13 mouse cellular contexts compared by ENCODE assay signal in the genomic region with DNA sequence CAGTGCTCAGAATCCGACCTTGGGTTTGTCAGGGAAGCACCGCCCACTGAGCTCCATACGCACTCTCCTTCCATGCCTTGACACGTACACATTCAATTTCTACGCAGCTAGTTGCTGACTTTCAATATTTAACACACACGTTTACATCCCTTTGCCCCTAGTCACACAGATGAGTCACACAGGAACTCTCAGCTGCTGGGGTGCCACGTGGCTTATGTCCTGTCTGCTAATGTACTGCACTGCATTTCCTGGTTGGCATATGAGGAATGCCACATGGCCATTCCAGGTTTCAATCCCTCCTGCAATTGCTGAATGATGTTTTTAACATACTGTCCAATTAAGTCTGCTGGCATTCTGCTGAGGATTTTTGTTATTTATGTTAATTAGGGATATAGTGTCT. TPM values are rescaled to one million over a fixed set of nuclear protein-coding genes. Genes with fewer than 3 reads are reported as not detected.
A peak's percentile ranks its signal among the peaks of the same experiment; 100 is the strongest.
DNase-seq lines count a peak whose midpoint lies in the region; ATAC-seq and TF ChIP-seq lines count a peak whose summit lies in the region.
"Had no signal": no experiment of that assay in that cellular context is flagged by ENCODE, and none has a peak within 500 bp of the region (broad histone marks: within the 10 kb centered on the region; RNA-seq: fewer than 3 reads in every experiment).

No protein-coding gene starts in this region.

- no peak for TF ChIP-seq CTCF in lung, embryonic 14.5 days (IDR thresholded peaks at IDR 0.05; ENCODE audit: low read depth)
- no peak for TF ChIP-seq CTCF in MEL (IDR thresholded peaks at IDR 0.05 in 2 of 3, conservative IDR thresholded peaks at IDR 0.05 in 1 of 3; ENCODE audit: control insufficient read depth in 1 of 3, insufficient read depth in 1 of 3, low read depth in 2 of 3, low read length in 3 of 3, poor library complexity in 1 of 3, severe bottlenecking in 1 of 3)

- no peak for TF ChIP-seq EP300 in MEL (IDR thresholded peaks at IDR 0.05; ENCODE audit: low read depth in 1 of 2, low read length in 2 of 2)

- no peak overlapping the region for H3K4me2 ChIP-seq in lung, embryonic 14.5 days
- H3K4me2 ChIP-seq: limb, embryonic 15.5 days; neural tube, embryonic 15.5 days had no signal

- no peaks in the 10 kb centered on the region for H3K27me3 ChIP-seq in lung, embryonic 14.5 days (ENCODE audit: insufficient read depth, low read length)
- H3K27me3 ChIP-seq in MEL (ENCODE audit: control insufficient read depth in 1 of 2, insufficient read depth in 2 of 2, low read length in 2 of 2), result no peaks in the 10 kb centered on the region
- H3K27me3 ChIP-seq: limb, embryonic 15.5 days; neural tube, embryonic 15.5 days had no signal

- no peaks in the 10 kb centered on the region for H3K79me2 ChIP-seq in MEL (ENCODE audit: control insufficient read depth, insufficient read depth, low read length, poor library complexity)

- no peaks in the 10 kb centered on the region for H3K9me3 ChIP-seq in lung, embryonic 14.5 days (ENCODE audit: low read depth, low read length)
- H3K9me3 ChIP-seq in MEL (replicated peaks; ENCODE audit: insufficient read depth, low read length), result no peaks in the 10 kb centered on the region
- H3K9me3 ChIP-seq: limb, embryonic 15.5 days; neural tube, embryonic 15.5 days had no signal

- no peak overlapping the region for H3K4me3 ChIP-seq in lung, embryonic 14.5 days (ENCODE audit: low read depth, low read length)
- H3K4me3 ChIP-seq in MEL (ENCODE audit: control insufficient read depth in 1 of 2, insufficient read depth in 1 of 2, low read depth in 2 of 2, low read length in 2 of 2), result no peak overlapping the region
- H3K4me3 ChIP-seq: limb, embryonic 15.5 days; neural tube, embryonic 15.5 days had no signal

- no peak for TF ChIP-seq RAD21 in MEL (IDR thresholded peaks at IDR 0.05; ENCODE audit: low read depth, low read length)

- intact Hi-C loops in gastrocnemius, postnatal 36 days (cut with DNase I), result no loop called here

- H3K27ac ChIP-seq in lung, embryonic 14.5 days (ENCODE audit: low read depth), result no peak overlapping the region
- H3K27ac ChIP-seq in MEL (ENCODE audit: control insufficient read depth, low read depth, low read length), result no peak overlapping the region
- H3K27ac ChIP-seq: kidney, postnatal 0 days; limb, embryonic 15.5 days; neural tube, embryonic 15.5 days had no signal

- 54% methylated on average over 7 of the region's 7 CpGs for WGBS in lung, embryonic 14.5 days
- WGBS in large intestine, adult 2 months, result 20% methylated on average over 7 of the region's 7 CpGs

- no peak for ATAC-seq in lung, embryonic 14.5 days (ENCODE audit: insufficient read depth)

- TF ChIP-seq POLR2A in MEL (IDR thresholded peaks at IDR 0.05; ENCODE audit: control insufficient read depth in 1 of 2, insufficient read depth in 1 of 2, low read depth in 1 of 2, low read length in 2 of 2, poor library complexity in 1 of 2), result no peak

- H3K9ac ChIP-seq in lung, embryonic 14.5 days, result no peak overlapping the region
- no peak overlapping the region for H3K9ac ChIP-seq in MEL (ENCODE audit: control insufficient read depth, low read depth, low read length, poor library complexity, severe bottlenecking)
- H3K9ac ChIP-seq: limb, embryonic 15.5 days; neural tube, embryonic 15.5 days had no signal

- H3K36me3 ChIP-seq in lung, embryonic 14.5 days (ENCODE audit: insufficient read depth), result 0 out of 2 replicates have a peak, but pooled peaks cover 3% of the 10 kb centered on the region
- no peaks in the 10 kb centered on the region for H3K36me3 ChIP-seq in MEL (ENCODE audit: control insufficient read depth in 1 of 2, insufficient read depth in 2 of 2, low read length in 2 of 2)

- H3K4me1 ChIP-seq in lung, embryonic 14.5 days (ENCODE audit: insufficient read depth), result no peaks in the 10 kb centered on the region
- H3K4me1 ChIP-seq in MEL (ENCODE audit: control insufficient read depth in 1 of 2, insufficient read depth in 2 of 2, low read length in 2 of 2), result no peaks in the 10 kb centered on the region
- H3K4me1 ChIP-seq: limb, embryonic 15.5 days; neural tube, embryonic 15.5 days had no signal

- peak; percentile 34 to 56 for DNase-seq in cerebellum, postnatal 25 days
- no peak for DNase-seq in cerebellum, adult 11-12 months
- DNase-seq in lung, embryonic 14.5 days, result peak; percentile 5
- DNase-seq in lung, postnatal 4 days, result no peak
- DNase-seq in MEL (ENCODE audit: low read depth, low spot score), result peak; percentile 16
- peak; percentile 43 for DNase-seq in large intestine, adult 2 months (ENCODE audit: low read depth, low spot score)
- DNase-seq in gastrocnemius, postnatal 36 days, result no peak
- no peak for DNase-seq in kidney, postnatal 14 days
- DNase-seq: heart, adult 11 months; thymus, adult 2 months had no signal

TF ChIP-seq in MEL, 35 proteins besides CTCF, POLR2A, EP300 and RAD21:
- no peak for TF ChIP-seq GATA1 (IDR thresholded peaks at IDR 0.05; ENCODE audit: low read depth, low read length)
- no peak for TF ChIP-seq SMC3 (IDR thresholded peaks at IDR 0.05; ENCODE audit: low read depth, low read length)
- TF ChIP-seq CHD1 (IDR thresholded peaks at IDR 0.05; ENCODE audit: low read depth, low read length), result no peak
- no peak for TF ChIP-seq MEF2A (IDR thresholded peaks at IDR 0.05; ENCODE audit: extremely low read depth, insufficient replicate concordance, low read depth, low read length, poor library complexity, severe bottlenecking)
- TF ChIP-seq ETS1 (IDR thresholded peaks at IDR 0.05; ENCODE audit: low read depth, low read length), result no peak
- no peak for TF ChIP-seq KAT2A (conservative IDR thresholded peaks at IDR 0.05; ENCODE audit: low read depth, low read length)
- no peak for TF ChIP-seq TAL1 (IDR thresholded peaks at IDR 0.05; ENCODE audit: low read length)
- TF ChIP-seq NRF1 (IDR thresholded peaks at IDR 0.05; ENCODE audit: insufficient read depth, low read depth, low read length, poor library complexity, severe bottlenecking), result no peak
- no peak for TF ChIP-seq ZNF384 (IDR thresholded peaks at IDR 0.05; ENCODE audit: low read depth, low read length)
- no peak for TF ChIP-seq ZMIZ1 (IDR thresholded peaks at IDR 0.05; ENCODE audit: low read depth, low read length)
- no peak for TF ChIP-seq ZC3H11A (IDR thresholded peaks at IDR 0.05; ENCODE audit: low read depth, low read length)
- TF ChIP-seq MYB (IDR thresholded peaks at IDR 0.05; ENCODE audit: low read depth, low read length), result no peak
- no peak for TF ChIP-seq JUND (IDR thresholded peaks at IDR 0.05; ENCODE audit: low read depth, low read length)
- TF ChIP-seq TBP (IDR thresholded peaks at IDR 0.05; ENCODE audit: low read depth, low read length), result no peak
- TF ChIP-seq UBTF (IDR thresholded peaks at IDR 0.05; ENCODE audit: borderline replicate concordance, insufficient read depth, low read depth, low read length), result no peak
- no peak for TF ChIP-seq POLR2AphosphoS5 (IDR thresholded peaks at IDR 0.05; ENCODE audit: borderline replicate concordance, low read depth, low read length)
- TF ChIP-seq ZKSCAN1 (IDR thresholded peaks at IDR 0.05; ENCODE audit: low read depth, low read length), result no peak
- no peak for TF ChIP-seq BHLHE40 (IDR thresholded peaks at IDR 0.05; ENCODE audit: borderline replicate concordance, low read depth, low read length)
TF ChIP-seq in MEL: peak in this region for 0.

RNA-seq across cellular contexts. Expression of gene Ankrd26, which starts 59.8 kb away (rescaled TPM):
- polyA plus RNA-seq in lung, embryonic 14.5 days (2014; fragmentation: Nextera tagmentation; extraction: Ambion mirVana), result 17.6 and 18.0 TPM in 2 replicates
- 11.1 and 12.7 TPM in 2 replicates for total RNA-seq in MEL (2012; rRNA removed)
- polyA plus RNA-seq in MEL (2012; ENCODE audit: insufficient read depth in 1 of 2, insufficient read length in 2 of 2, low read depth in 1 of 2, low replicate concordance in 2 of 2, missing spikeins in 1 of 2), result 10 to 100 TPM; 14.1 to 27.8 TPM
- polyA plus RNA-seq in large intestine, adult 2 months (2012; rRNA removed), result 0.36 and 0.71 TPM in 2 replicates
- 1 to 10 TPM; 1.7 to 1.9 TPM for total RNA-seq in gastrocnemius, postnatal 36 days (2021)

Comparison
In these comparisons a context has a peak if more than half of its experiments do, and no peak if none do; other contexts are left out.
1. DNase-seq: peak in cerebellum, postnatal 25 days (2 of 2), lung, embryonic 14.5 days (single experiment), MEL (single experiment) and large intestine, adult 2 months (single experiment); none in cerebellum, adult 11-12 months (single experiment), lung, postnatal 4 days (0 of 2), gastrocnemius, postnatal 36 days (0 of 2) and kidney, postnatal 14 days (single experiment).